Mouse (Mus musculus) brain, embryonic 14.5 days (tissue): ENCODE data around the gene Pin1rt1.

Experiments
- CTCF ChIP-seq: fragments of 200-500 bp; IDR thresholded peaks from 2 replicates; pipeline ENCODE4 v1.5.1; 2012; ENCODE audit warnings: inconsistent platforms, mild to moderate bottlenecking, moderate library complexity, borderline replicate concordance; ENCODE audit not compliant: insufficient read depth, insufficient read length; ENCODE audit errors: extremely low read depth
- POLR2A ChIP-seq: fragments of 200-500 bp; IDR thresholded peaks from 2 replicates; pipeline ENCODE4 v1.6.1; 2012; ENCODE audit warnings: mild to moderate bottlenecking, inconsistent platforms, borderline replicate concordance; ENCODE audit not compliant: poor library complexity, insufficient read depth, insufficient read length, severe bottlenecking; ENCODE audit errors: extremely low read depth

DNA sequence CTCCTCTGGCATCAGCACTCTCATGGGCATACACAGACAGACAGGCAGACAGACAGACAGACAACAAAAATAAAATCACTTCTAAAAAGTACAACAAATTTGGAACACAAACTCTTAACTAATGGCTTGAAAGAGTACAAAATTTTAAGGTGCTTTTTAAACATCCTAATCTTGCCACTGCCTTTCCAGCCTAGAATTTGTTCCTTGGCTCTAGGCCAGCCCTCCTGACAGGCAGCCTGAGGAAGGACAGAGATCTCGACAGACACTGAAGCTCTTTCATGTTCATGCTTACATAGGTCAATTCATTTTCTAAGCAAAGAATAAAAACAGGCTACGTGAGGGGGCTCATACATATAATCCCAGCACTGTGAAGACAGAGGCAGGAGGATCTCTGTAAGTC, 23.6 kb downstream of the Pin1rt1 start:
- TF ChIP-seq POLR2A (no peak), CTCF (no peak)
